Mouse (Mus musculus): ENCODE data around the gene Gm10681. TPM values are rescaled to one million over a fixed set of nuclear protein-coding genes. Genes with fewer than 3 reads are reported as not detected.
"Not testable (repeated sequence)": the region's sequence is repeated elsewhere in the genome, so short reads cannot be mapped to it uniquely, and the experiment has no call there.

Gene Gm10681
- total RNA-seq, 2 experiments from 2014 or later, result not detected

DNA sequence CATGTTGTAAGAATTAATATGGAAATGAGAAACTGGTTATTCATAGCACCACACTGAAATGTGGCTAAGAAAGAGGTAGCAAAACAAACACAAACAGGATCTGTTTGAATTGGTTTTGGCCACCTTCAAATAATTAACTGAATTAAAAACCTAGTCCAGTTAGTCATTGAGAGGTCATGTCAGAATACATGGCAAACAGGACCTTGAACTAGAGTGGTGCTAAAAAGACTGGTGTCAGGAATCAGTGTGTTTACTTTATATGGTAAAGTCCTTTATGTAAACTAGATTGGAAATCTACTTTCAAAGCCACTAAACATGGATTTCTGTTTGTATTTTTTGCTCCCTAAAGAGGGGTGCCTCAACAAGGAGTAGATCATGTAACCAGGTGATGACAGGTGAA lies 63.6 kb downstream of the Gm10681 start:
- intact Hi-C loops (cut with DNase I); DNase-seq (ENCODE audit: extremely low spot score in 1 of 2, low spot score in 2 of 2): not testable (repeated sequence)

- intact Hi-C loops (cut with DNase I); DNase-seq (ENCODE audit: extremely low spot score in 1 of 2, low spot score in 2 of 2): not testable (repeated sequence)
Measured at GRCm38 (mm10) chr3:98524552-98524951, 64.1 kb downstream of the Gm10681 start.

- intact Hi-C loops (cut with DNase I); DNase-seq (ENCODE audit: extremely low spot score in 1 of 2, low spot score in 2 of 2): not testable (repeated sequence)
Measured at GRCm38 (mm10) chr3:98522779-98523178, 65.8 kb downstream of the Gm10681 start.

- intact Hi-C loops (cut with DNase I); DNase-seq (ENCODE audit: extremely low spot score in 1 of 2, low spot score in 2 of 2): not testable (repeated sequence)
Measured at GRCm38 (mm10) chr3:98510414-98510813, 78.2 kb downstream of the Gm10681 start, which contains the start of gene Hsd3b4. Gene Hsd3b4, minus strand, starts transcription at chr3:98510514.

DNA sequence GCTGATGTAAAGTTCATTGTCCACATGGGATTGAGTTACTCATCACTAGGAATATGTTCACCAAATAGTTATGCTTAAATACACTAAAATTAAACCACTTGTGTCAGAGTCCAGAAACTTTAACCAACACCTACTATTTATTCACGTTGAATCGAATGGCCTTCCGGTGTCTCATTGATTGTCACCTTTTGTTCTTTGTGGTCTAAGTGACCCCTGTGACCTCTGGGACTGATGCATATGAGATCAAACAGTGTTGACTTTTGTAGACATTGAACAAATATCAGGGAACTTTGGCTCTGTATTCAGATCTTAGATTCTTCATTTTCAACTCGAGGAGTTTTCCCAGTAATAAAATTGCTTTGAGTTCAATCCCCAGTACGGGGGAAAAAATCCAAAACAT lies 81.4 kb downstream of the Gm10681 start:
- intact Hi-C loops (cut with DNase I); DNase-seq (ENCODE audit: extremely low spot score in 1 of 2, low spot score in 2 of 2): not testable (repeated sequence)

Other genes with a start within 250 kb of the Gm10681 start
- 10 to 100 TPM; 49.4 to 57.8 TPM for gene Phgdh, start 248.8 kb downstream of the Gm10681 start, total RNA-seq (2021)
- 10 to 100 TPM; 39.2 to 42.4 TPM for gene Zfp697, start 206.3 kb downstream of the Gm10681 start, total RNA-seq (2021)
- gene Gm4450, start 131.7 kb downstream of the Gm10681 start, total RNA-seq (2021), result not detected
- not detected for gene Hsd3b4, start 78.3 kb downstream of the Gm10681 start, total RNA-seq (2021)
- not detected for gene Hsd3b5, start 41.4 kb upstream of the Gm10681 start, total RNA-seq (2021)
- gene Hsd3b2, start 135.7 kb upstream of the Gm10681 start, total RNA-seq (2021), result under 1 TPM; 0.08 to 0.11 TPM
- not detected for gene Hsd3b3, start 174.3 kb upstream of the Gm10681 start, total RNA-seq (2021)
- not detected for gene Hsd3b6, start 225.6 kb upstream of the Gm10681 start, total RNA-seq (2021)

All from left cerebral cortex, postnatal 10 days (tissue).